Mouse (Mus musculus) G1E (cell line): ENCODE results near the gene Eml1. TPM values are rescaled to one million over a fixed set of nuclear protein-coding genes. Genes with fewer than 3 reads are reported as not detected.

Experiments
- ATAC-seq: 2 replicates; pipeline ENCODE4 v1.8.0; 2016; ENCODE audit warnings: mild to moderate bottlenecking; ENCODE audit not compliant: insufficient number of reproducible peaks, poor library complexity, low FRiP score, severe bottlenecking; ENCODE audit errors: extremely low read depth
- DNase-seq: peaks from one replicate; pipeline ENCODE4 v3.0.0; 2012; ENCODE audit warnings: low spot score
- H3K27me3 ChIP-seq: 2 replicates; pipeline ENCODE4 v1.6.1; 2012; ENCODE audit warnings: mild to moderate bottlenecking, low read length, inconsistent platforms; ENCODE audit not compliant: insufficient read depth
- H3K36me3 ChIP-seq: replicated peaks from 2 replicates; pipeline ENCODE3; 2012; ENCODE audit warnings: mild to moderate bottlenecking, inconsistent platforms
- H3K4me1 ChIP-seq: 2 replicates; pipeline ENCODE4 v1.6.1; 2012; ENCODE audit warnings: low read depth, low read length, inconsistent platforms, mixed read lengths; ENCODE audit not compliant: insufficient read depth
- H3K4me3 ChIP-seq: 2 replicates; pipeline ENCODE4 v1.5.1; 2012; ENCODE audit warnings: low read depth, mild to moderate bottlenecking, inconsistent platforms, low read length, moderate library complexity, mixed read lengths
- H3K9me3 ChIP-seq: replicated peaks from 2 replicates; pipeline ENCODE4 v1.6.1; 2012; ENCODE audit warnings: inconsistent platforms
- CTCF ChIP-seq: IDR thresholded peaks from 2 replicates; pipeline ENCODE4 v1.5.1; 2012; ENCODE audit warnings: low read depth, low read length, inconsistent platforms, mixed read lengths
- GATA1 ChIP-seq: IDR thresholded peaks from 2 replicates; pipeline ENCODE4 v1.6.1; 2012; ENCODE audit warnings: borderline replicate concordance, low read length, inconsistent platforms, mixed read lengths
- GATA2 ChIP-seq: IDR thresholded peaks from 2 replicates; pipeline ENCODE4 v1.6.1; 2012; ENCODE audit warnings: low read depth, low read length, inconsistent platforms, borderline replicate concordance
- POLR2AphosphoS5 ChIP-seq: IDR thresholded peaks from 2 replicates; pipeline ENCODE4 v1.6.1; 2012; ENCODE audit warnings: low read depth, low read length, inconsistent platforms; ENCODE audit not compliant: insufficient replicate concordance
- TAL1 ChIP-seq: conservative IDR thresholded peaks from 2 replicates; pipeline ENCODE4 v1.6.1; 2012; ENCODE audit warnings: low read depth, low read length, inconsistent platforms, mixed read lengths
- polyA plus RNA-seq: library from polyadenylated mRNA; stranded (reverse); fragments of >175 nt; gene quantifications from 2 replicates; pipeline ENCODE4 v1.2.3, GENCODE M21; 2012
- total RNA-seq, 2 experiments: library from RNA; stranded (forward) in 1 of 2; stranded (reverse) in 1 of 2; fragments of 200-1000 nt in 1 of 2; fragments of >200 nt in 1 of 2; fragmentation: Nextera tagmentation in 1 of 2; gene quantifications; 2 replicates each; pipeline ENCODE4 v1.2.3; 2014 to 2017

The Eml1 gene
- total and polyA plus RNA-seq, 3 experiments = 0.05 TPM; not detected in 2

- H3K36me3 ChIP-seq = no peaks in the 10 kb centered on the region
- no peaks in the 10 kb centered on the region for H3K4me1 ChIP-seq
- H3K9me3 ChIP-seq = peaks cover 86% of the 10 kb centered on the region
- DNase-seq (no peak), ATAC-seq (no peak)
- no peaks in the 10 kb centered on the region for H3K27me3 ChIP-seq
- no peak for TF ChIP-seq TAL1
- TF ChIP-seq GATA2 = no peak
- no peak for TF ChIP-seq POLR2AphosphoS5
- no peak for TF ChIP-seq GATA1
- TF ChIP-seq CTCF = no peak
- no peak overlapping the region for H3K4me3 ChIP-seq
Observed at GRCm38 (mm10) chr12:108435444-108436015, 64.8 kb downstream of the Eml1 start.

- ATAC-seq (no peak), DNase-seq (no peak)
- H3K36me3 ChIP-seq = no peaks in the 10 kb centered on the region
- no peak overlapping the region for H3K4me3 ChIP-seq
- H3K27me3 ChIP-seq = no peaks in the 10 kb centered on the region
- no peaks in the 10 kb centered on the region for H3K4me1 ChIP-seq
- H3K9me3 ChIP-seq = peaks cover 85% of the 10 kb centered on the region
- no peak for TF ChIP-seq CTCF
- TF ChIP-seq TAL1 = no peak
- no peak for TF ChIP-seq GATA2
- TF ChIP-seq POLR2AphosphoS5 = no peak
- TF ChIP-seq GATA1 = no peak
Observed at GRCm38 (mm10) chr12:108436029-108436923, 65.5 kb downstream of the Eml1 start.

- DNase-seq (no peak), ATAC-seq (no peak)
- peaks cover 85% of the 10 kb centered on the region for H3K9me3 ChIP-seq
- H3K4me3 ChIP-seq = no peak overlapping the region
- H3K27me3 ChIP-seq = no peaks in the 10 kb centered on the region
- H3K36me3 ChIP-seq = no peaks in the 10 kb centered on the region
- TF ChIP-seq TAL1 (no peak), CTCF (no peak), GATA1 (no peak), POLR2AphosphoS5 (no peak), GATA2 (no peak)
- H3K4me1 ChIP-seq = no peaks in the 10 kb centered on the region
Observed at GRCm38 (mm10) chr12:108437446-108437845, 66.7 kb downstream of the Eml1 start.

- Histone ChIP-seq H3K4me3 (no peak overlapping the region), H3K4me1 (no peaks in the 10 kb centered on the region), H3K27me3 (no peaks in the 10 kb centered on the region), H3K9me3 (peaks cover 80% of the 10 kb centered on the region), H3K36me3 (no peaks in the 10 kb centered on the region)
- ATAC-seq = no peak
- TF ChIP-seq GATA1 (no peak), POLR2AphosphoS5 (no peak), GATA2 (no peak), TAL1 (no peak), CTCF (no peak)
- DNase-seq = no peak
Observed at GRCm38 (mm10) chr12:108443271-108443670, 72.5 kb downstream of the Eml1 start.

- no peaks in the 10 kb centered on the region for H3K27me3 ChIP-seq
- H3K4me3 ChIP-seq = no peak overlapping the region
- H3K36me3 ChIP-seq = no peaks in the 10 kb centered on the region
- peaks cover 80% of the 10 kb centered on the region for H3K9me3 ChIP-seq
- no peaks in the 10 kb centered on the region for H3K4me1 ChIP-seq
- DNase-seq = no peak
- no peak for ATAC-seq
- TF ChIP-seq GATA2 (no peak), TAL1 (no peak), POLR2AphosphoS5 (no peak)
Observed at GRCm38 (mm10) chr12:108443708-108444107, 73.0 kb downstream of the Eml1 start.

GRCm38 (mm10) chr12:108444166-108445115 is 73.7 kb downstream of the Eml1 start:
- TF ChIP-seq GATA2 = no peak
- no peak for TF ChIP-seq GATA1
- no peak for TF ChIP-seq CTCF
- no peak for TF ChIP-seq TAL1
- no peak for TF ChIP-seq POLR2AphosphoS5
- H3K9me3 ChIP-seq = peaks cover 87% of the 10 kb centered on the region
- ATAC-seq = no peak
- no peak for DNase-seq
- H3K4me1 ChIP-seq = no peaks in the 10 kb centered on the region
- no peaks in the 10 kb centered on the region for H3K36me3 ChIP-seq
- no peaks in the 10 kb centered on the region for H3K27me3 ChIP-seq
- no peak overlapping the region for H3K4me3 ChIP-seq
